Mouse (Mus musculus): ENCODE measurements around the gene Polr1d. TPM values are rescaled to one million over a fixed set of nuclear protein-coding genes. Genes with fewer than 3 reads are reported as not detected.

Polr1d gene
- polyA plus RNA-seq, 1 experiment: 136 TPM

GRCm38 (mm10) chr5:147055572-147056245 lies 21.1 kb upstream of the Polr1d start:
- no peak overlapping the region for H3K27ac ChIP-seq (ENCODE audit: control insufficient read depth, insufficient read depth, low read depth, low read length)
- H3K4me3 ChIP-seq (ENCODE audit: control insufficient read depth, low read depth, low read length): no peak overlapping the region
- no peak for TF ChIP-seq CTCF (IDR thresholded peaks at IDR 0.05; ENCODE audit: control insufficient read depth, insufficient read depth, insufficient replicate concordance, low read depth, low read length)
- TF ChIP-seq POLR2A (IDR thresholded peaks at IDR 0.05; ENCODE audit: control insufficient read depth, low read depth, low read length): no peak
- H3K4me1 ChIP-seq (ENCODE audit: control insufficient read depth, insufficient read depth, low read length): no peaks in the 10 kb centered on the region
- no peaks in the 10 kb centered on the region for H3K36me3 ChIP-seq (ENCODE audit: control insufficient read depth, insufficient read depth, low read length)
- no peaks in the 10 kb centered on the region for H3K27me3 ChIP-seq (ENCODE audit: control insufficient read depth, insufficient read depth, low read length)

- Histone ChIP-seq H3K4me1 (ENCODE audit: control insufficient read depth, insufficient read depth, low read length) (no peaks in the 10 kb centered on the region), H3K27ac (ENCODE audit: control insufficient read depth, insufficient read depth, low read depth, low read length) (no peak overlapping the region), H3K4me3 (ENCODE audit: control insufficient read depth, low read depth, low read length) (no peak overlapping the region), H3K36me3 (ENCODE audit: control insufficient read depth, insufficient read depth, low read length) (no peaks in the 10 kb centered on the region), H3K27me3 (ENCODE audit: control insufficient read depth, insufficient read depth, low read length) (no peaks in the 10 kb centered on the region)
- TF ChIP-seq CTCF (IDR thresholded peaks at IDR 0.05; ENCODE audit: control insufficient read depth, insufficient read depth, insufficient replicate concordance, low read depth, low read length): no peak
- no peak for TF ChIP-seq POLR2A (IDR thresholded peaks at IDR 0.05; ENCODE audit: control insufficient read depth, low read depth, low read length)
Measured at GRCm38 (mm10) chr5:147056712-147057290, 20.0 kb upstream of the Polr1d start.

GRCm38 (mm10) chr5:147057626-147058414 lies 19.0 kb upstream of the Polr1d start:
- Histone ChIP-seq H3K4me1 (ENCODE audit: control insufficient read depth, insufficient read depth, low read length) (no peaks in the 10 kb centered on the region), H3K27me3 (ENCODE audit: control insufficient read depth, insufficient read depth, low read length) (no peaks in the 10 kb centered on the region), H3K4me3 (ENCODE audit: control insufficient read depth, low read depth, low read length) (no peak overlapping the region), H3K36me3 (ENCODE audit: control insufficient read depth, insufficient read depth, low read length) (no peaks in the 10 kb centered on the region), H3K27ac (ENCODE audit: control insufficient read depth, insufficient read depth, low read depth, low read length) (no peak overlapping the region)
- TF ChIP-seq CTCF (IDR thresholded peaks at IDR 0.05; ENCODE audit: control insufficient read depth, insufficient read depth, insufficient replicate concordance, low read depth, low read length): no peak
- no peak for TF ChIP-seq POLR2A (IDR thresholded peaks at IDR 0.05; ENCODE audit: control insufficient read depth, low read depth, low read length)

- TF ChIP-seq POLR2A (IDR thresholded peaks at IDR 0.05; ENCODE audit: control insufficient read depth, low read depth, low read length): no peak
- no peak for TF ChIP-seq CTCF (IDR thresholded peaks at IDR 0.05; ENCODE audit: control insufficient read depth, insufficient read depth, insufficient replicate concordance, low read depth, low read length)
- no peaks in the 10 kb centered on the region for H3K4me1 ChIP-seq (ENCODE audit: control insufficient read depth, insufficient read depth, low read length)
Measured at GRCm38 (mm10) chr5:147058661-147059060, 18.2 kb upstream of the Polr1d start.

GRCm38 (mm10) chr5:147059319-147059718 lies 17.5 kb upstream of the Polr1d start:
- H3K27ac ChIP-seq (ENCODE audit: control insufficient read depth, insufficient read depth, low read depth, low read length): no peak overlapping the region
- H3K4me3 ChIP-seq (ENCODE audit: control insufficient read depth, low read depth, low read length): no peak overlapping the region
- no peak for TF ChIP-seq CTCF (IDR thresholded peaks at IDR 0.05; ENCODE audit: control insufficient read depth, insufficient read depth, insufficient replicate concordance, low read depth, low read length)
- TF ChIP-seq POLR2A (IDR thresholded peaks at IDR 0.05; ENCODE audit: control insufficient read depth, low read depth, low read length): no peak
- no peaks in the 10 kb centered on the region for H3K27me3 ChIP-seq (ENCODE audit: control insufficient read depth, insufficient read depth, low read length)
- no peaks in the 10 kb centered on the region for H3K4me1 ChIP-seq (ENCODE audit: control insufficient read depth, insufficient read depth, low read length)
- H3K36me3 ChIP-seq (ENCODE audit: control insufficient read depth, insufficient read depth, low read length): no peaks in the 10 kb centered on the region

More at GRCm38 (mm10) chr5:147058661-147059060, 18.2 kb upstream of the Polr1d start:
- no peaks in the 10 kb centered on the region for H3K27me3 ChIP-seq (ENCODE audit: control insufficient read depth, insufficient read depth, low read length)
- H3K27ac ChIP-seq (ENCODE audit: control insufficient read depth, insufficient read depth, low read depth, low read length): no peak overlapping the region
- no peaks in the 10 kb centered on the region for H3K36me3 ChIP-seq (ENCODE audit: control insufficient read depth, insufficient read depth, low read length)
- H3K4me3 ChIP-seq (ENCODE audit: control insufficient read depth, low read depth, low read length): no peak overlapping the region

- no peaks in the 10 kb centered on the region for H3K36me3 ChIP-seq (ENCODE audit: control insufficient read depth, insufficient read depth, low read length)
- H3K4me1 ChIP-seq (ENCODE audit: control insufficient read depth, insufficient read depth, low read length): no peaks in the 10 kb centered on the region
- no peak overlapping the region for H3K27ac ChIP-seq (ENCODE audit: control insufficient read depth, insufficient read depth, low read depth, low read length)
- TF ChIP-seq CTCF (IDR thresholded peaks at IDR 0.05; ENCODE audit: control insufficient read depth, insufficient read depth, insufficient replicate concordance, low read depth, low read length): no peak
- TF ChIP-seq POLR2A (IDR thresholded peaks at IDR 0.05; ENCODE audit: control insufficient read depth, low read depth, low read length): no peak
- no peaks in the 10 kb centered on the region for H3K27me3 ChIP-seq (ENCODE audit: control insufficient read depth, insufficient read depth, low read length)
- no peak overlapping the region for H3K4me3 ChIP-seq (ENCODE audit: control insufficient read depth, low read depth, low read length)
Measured at GRCm38 (mm10) chr5:147060024-147060423, 16.8 kb upstream of the Polr1d start.

GRCm38 (mm10) chr5:147063215-147063661 lies 13.6 kb upstream of the Polr1d start:
- H3K36me3 ChIP-seq (ENCODE audit: control insufficient read depth, insufficient read depth, low read length): no peaks in the 10 kb centered on the region
- no peak overlapping the region for H3K27ac ChIP-seq (ENCODE audit: control insufficient read depth, insufficient read depth, low read depth, low read length)
- no peak overlapping the region for H3K4me3 ChIP-seq (ENCODE audit: control insufficient read depth, low read depth, low read length)
- no peak for TF ChIP-seq CTCF (IDR thresholded peaks at IDR 0.05; ENCODE audit: control insufficient read depth, insufficient read depth, insufficient replicate concordance, low read depth, low read length)
- TF ChIP-seq POLR2A (IDR thresholded peaks at IDR 0.05; ENCODE audit: control insufficient read depth, low read depth, low read length): no peak
- no peaks in the 10 kb centered on the region for H3K27me3 ChIP-seq (ENCODE audit: control insufficient read depth, insufficient read depth, low read length)
- H3K4me1 ChIP-seq (ENCODE audit: control insufficient read depth, insufficient read depth, low read length): no peaks in the 10 kb centered on the region

All from testis, adult 2 months (tissue).